Mouse (Mus musculus): Measurements from ENCODE around the gene Senp6. TPM values are rescaled to one million over a fixed set of nuclear protein-coding genes. Genes with fewer than 3 reads are reported as not detected.

The Senp6 gene
- total and polyA plus RNA-seq, 2 experiments from 2014 or later: 42.5 to 56.3 TPM

GRCm38 (mm10) chr9:80191240-80191639, 124.5 kb downstream of the Senp6 start:
- no peak overlapping the region for H3K27ac ChIP-seq
- no peak overlapping the region for H3K9ac ChIP-seq (replicated peaks; ENCODE audit: low read length)
- H3K4me1 ChIP-seq (ENCODE audit: insufficient read depth, low read length): no peaks in the 10 kb centered on the region
- TF ChIP-seq CTCF (IDR thresholded peaks at IDR 0.05; ENCODE audit: low read depth): no peak
- H3K36me3 ChIP-seq (ENCODE audit: insufficient read depth, low read length): no peaks in the 10 kb centered on the region
- H3K4me2 ChIP-seq (ENCODE audit: low read depth, low read length): no peak overlapping the region
- H3K27me3 ChIP-seq (ENCODE audit: insufficient read depth, low read length): no peaks in the 10 kb centered on the region
- ATAC-seq: no peak
- no peaks in the 10 kb centered on the region for H3K9me3 ChIP-seq (ENCODE audit: low read length)
- 62% methylated on average over 6 of the region's 6 CpGs for WGBS
- no peak overlapping the region for H3K4me3 ChIP-seq (ENCODE audit: low read length)
- no peak for DNase-seq (ENCODE audit: low spot score)

GRCm38 (mm10) chr9:80192324-80192723, 125.6 kb downstream of the Senp6 start:
- Histone ChIP-seq H3K4me1 (ENCODE audit: insufficient read depth, low read length) (no peaks in the 10 kb centered on the region), H3K36me3 (ENCODE audit: insufficient read depth, low read length) (no peaks in the 10 kb centered on the region), H3K27me3 (ENCODE audit: insufficient read depth, low read length) (no peaks in the 10 kb centered on the region), H3K9me3 (ENCODE audit: low read length) (no peaks in the 10 kb centered on the region), H3K4me2 (ENCODE audit: low read depth, low read length) (no peak overlapping the region), H3K9ac (replicated peaks; ENCODE audit: low read length) (no peak overlapping the region), H3K4me3 (ENCODE audit: low read length) (no peak overlapping the region), H3K27ac (no peak overlapping the region)
- DNase-seq (ENCODE audit: low spot score): no peak
- 85% methylated on average over 10 of the region's 10 CpGs for WGBS
- no peak for ATAC-seq
- no peak for TF ChIP-seq CTCF (IDR thresholded peaks at IDR 0.05; ENCODE audit: low read depth)

- no peak overlapping the region for H3K27ac ChIP-seq
- H3K9ac ChIP-seq (replicated peaks; ENCODE audit: low read length): no peak overlapping the region
- H3K4me1 ChIP-seq (ENCODE audit: insufficient read depth, low read length): no peaks in the 10 kb centered on the region
- ATAC-seq: no peak
- H3K36me3 ChIP-seq (ENCODE audit: insufficient read depth, low read length): no peaks in the 10 kb centered on the region
- no peak for DNase-seq (ENCODE audit: low spot score)
- TF ChIP-seq CTCF (IDR thresholded peaks at IDR 0.05; ENCODE audit: low read depth): no peak
- H3K27me3 ChIP-seq (ENCODE audit: insufficient read depth, low read length): no peaks in the 10 kb centered on the region
- no peak overlapping the region for H3K4me2 ChIP-seq (ENCODE audit: low read depth, low read length)
- no peaks in the 10 kb centered on the region for H3K9me3 ChIP-seq (ENCODE audit: low read length)
- no peak overlapping the region for H3K4me3 ChIP-seq (ENCODE audit: low read length)
- WGBS: 77% methylated on average over 6 of the region's 6 CpGs
These were observed 127.7 kb downstream of the Senp6 start for GRCm38 (mm10) chr9:80194446-80194845.

Other genes with a start within 250 kb of the Senp6 start
- gene Filip1, start 54.1 kb upstream of the Senp6 start, total RNA-seq (2014; rRNA removed): 1.4 and 2.6 TPM in 2 replicates
- gene Filip1, start 54.1 kb upstream of the Senp6 start, polyA plus RNA-seq (2015; fragmentation: Nextera tagmentation; extraction: Ambion mirVana): 2.5 and 3.7 TPM in 2 replicates
- gene Myo6, start 98.1 kb downstream of the Senp6 start, total RNA-seq (2014; rRNA removed): 48.4 and 53.6 TPM in 2 replicates
- 32.6 and 35.9 TPM in 2 replicates for gene Myo6, start 98.1 kb downstream of the Senp6 start, polyA plus RNA-seq (2015; fragmentation: Nextera tagmentation; extraction: Ambion mirVana)

All from hindbrain, postnatal 0 days (tissue).